Mouse (Mus musculus) ES-E14 (cell line): ENCODE data around the gene Col1a1. TPM values are rescaled to one million over a fixed set of nuclear protein-coding genes. Genes with fewer than 3 reads are reported as not detected.

Experiments used
- DNase-seq: peaks from one replicate; pipeline ENCODE4 v3.0.0-alpha.2; 2013; ENCODE audit warnings: low read depth, low spot score
- H3K27ac ChIP-seq: 2 replicates; pipeline ENCODE4 v1.5.1; 2012; ENCODE audit warnings: low read depth, mild to moderate bottlenecking, low read length, moderate library complexity, mixed read lengths; ENCODE audit not compliant: poor library complexity, insufficient read depth, severe bottlenecking
- H3K36me3 ChIP-seq: 2 replicates; pipeline ENCODE4 v1.6.1; 2012; ENCODE audit warnings: mild to moderate bottlenecking, low read length, moderate library complexity, mixed read lengths; ENCODE audit not compliant: control insufficient read depth, poor library complexity, insufficient read depth, severe bottlenecking
- H3K4me1 ChIP-seq, 2 experiments: fragments of 150-350 bp in 1 of 2; sonication (generic) in 1 of 2; 2 replicates each; pipeline ENCODE4 v1.6.1; 2012; ENCODE audit warnings: low read length in 2 of 2, mild to moderate bottlenecking in 1 of 2, mixed read lengths in 1 of 2; ENCODE audit not compliant: control insufficient read depth in 2 of 2, insufficient read depth in 2 of 2, poor library complexity in 1 of 2
- H3K4me3 ChIP-seq, 2 experiments: fragments of 150-350 bp in 1 of 2; sonication (generic) in 1 of 2; 2 replicates each; pipeline ENCODE4 v1.5.1; 2012; ENCODE audit warnings: low read length in 2 of 2, low read depth in 1 of 2, mild to moderate bottlenecking in 1 of 2, mixed read lengths in 1 of 2; ENCODE audit not compliant: insufficient read depth in 1 of 2, poor library complexity in 1 of 2, severe bottlenecking in 1 of 2
- H3K9ac ChIP-seq: 2 replicates; pipeline ENCODE4 v1.6.1; 2012; ENCODE audit warnings: low read depth, mild to moderate bottlenecking, low read length, mixed read lengths; ENCODE audit not compliant: poor library complexity, insufficient read depth, severe bottlenecking
- H3K9me3 ChIP-seq: fragments of 150-350 bp; sonication (generic); 2 replicates; pipeline ENCODE4 v1.6.1; 2012; ENCODE audit warnings: low read depth, mild to moderate bottlenecking, low read length; ENCODE audit not compliant: control insufficient read depth, insufficient read depth
- CHD2 ChIP-seq: IDR thresholded peaks from 2 replicates; pipeline ENCODE4 v1.6.1; 2014; ENCODE audit warnings: mild to moderate bottlenecking, low read depth, low read length, inconsistent platforms
- HCFC1 ChIP-seq: IDR thresholded peaks from 2 replicates; pipeline ENCODE4 v1.6.1; 2012; ENCODE audit warnings: low read length, inconsistent platforms, borderline replicate concordance; ENCODE audit not compliant: insufficient read depth
- MAFK ChIP-seq: IDR thresholded peaks from 2 replicates; pipeline ENCODE4 v1.6.1; 2014; ENCODE audit warnings: mild to moderate bottlenecking, low read depth, low read length, inconsistent platforms; ENCODE audit not compliant: insufficient read depth
- ZC3H11A ChIP-seq: IDR thresholded peaks from 2 replicates; pipeline ENCODE4 v1.6.1; 2012; ENCODE audit warnings: low read depth, mild to moderate bottlenecking, inconsistent platforms, low read length, borderline replicate concordance
- ZNF384 ChIP-seq: IDR thresholded peaks from 2 replicates; pipeline ENCODE4 v1.6.1; 2012; ENCODE audit warnings: low read depth, low read length, inconsistent platforms
- in situ Hi-C, 2 experiments: fragments of 600-800 bp; cut with MboI; formaldehyde crosslinking; loops; one replicate each; pipeline ENCODE4 v1.15.1; 2025; ENCODE audit warnings: low sequenced_read_pairs in 2 of 2, inconsistent platforms in 1 of 2; ENCODE audit not compliant: unreplicated experiment in 2 of 2
- total RNA-seq: library from RNA; depleted of rRNA; stranded (reverse); fragments of 300-350 nt; gene quantifications from 2 replicates; pipeline ENCODE4 v1.2.3, GENCODE M21; 2012

Col1a1 gene
- total RNA-seq, 1 experiment, result 125 TPM

GRCm38 (mm10) chr11:94915675-94916403 lies 20.2 kb upstream of the Col1a1 start:
- in situ Hi-C loops, result no loop called here
- DNase-seq, result no peak
- peaks cover 0 to 18% of the 10 kb centered on the region in 2 experiments; a peak in 1 of 4 replicates for H3K4me1 ChIP-seq
- TF ChIP-seq ZNF384 (no peak), HCFC1 (no peak), CHD2 (no peak), ZC3H11A (no peak), MAFK (no peak)
- H3K27ac ChIP-seq, result no peak overlapping the region
- no peak overlapping the region for H3K9ac ChIP-seq
- no peak overlapping the region; a peak in 1 of 4 replicates for H3K4me3 ChIP-seq
- no peaks in the 10 kb centered on the region for H3K36me3 ChIP-seq
- no peaks in the 10 kb centered on the region for H3K9me3 ChIP-seq

- Histone ChIP-seq H3K4me1 (peaks cover 0 to 18% of the 10 kb centered on the region in 2 experiments; a peak in 1 of 4 replicates), H3K4me3 (no peak overlapping the region), H3K9ac (no peak overlapping the region), H3K27ac (no peak overlapping the region), H3K36me3 (no peaks in the 10 kb centered on the region), H3K9me3 (no peaks in the 10 kb centered on the region)
- in situ Hi-C loops, result no loop called here
- TF ChIP-seq HCFC1, result no peak
- no peak for TF ChIP-seq CHD2
- TF ChIP-seq ZC3H11A, result no peak
- no peak for TF ChIP-seq MAFK
- TF ChIP-seq ZNF384, result no peak
- no peak for DNase-seq
These were observed 19.5 kb upstream of the Col1a1 start for GRCm38 (mm10) chr11:94916477-94916876.

- no peak for DNase-seq
- no peaks in the 10 kb centered on the region for H3K36me3 ChIP-seq
- in situ Hi-C loops, result no loop called here
- H3K9ac ChIP-seq, result no peak overlapping the region
- no peaks in the 10 kb centered on the region for H3K9me3 ChIP-seq
- TF ChIP-seq CHD2 (no peak), ZNF384 (no peak), ZC3H11A (no peak), MAFK (no peak), HCFC1 (no peak)
- H3K27ac ChIP-seq, result no peak overlapping the region
- H3K4me1 ChIP-seq, result peaks cover 0 to 12% of the 10 kb centered on the region in 2 experiments; a peak in 1 of 4 replicates
- no peak overlapping the region for H3K4me3 ChIP-seq
These were observed 18.3 kb upstream of the Col1a1 start for GRCm38 (mm10) chr11:94917717-94918116.

- H3K4me3 ChIP-seq, result no peak overlapping the region
- H3K36me3 ChIP-seq, result no peaks in the 10 kb centered on the region
- DNase-seq, result no peak
- H3K27ac ChIP-seq, result no peak overlapping the region
- H3K4me1 ChIP-seq, result peaks cover 0 to 7% of the 10 kb centered on the region in 2 experiments; a peak in 1 of 4 replicates
- in situ Hi-C loops, result no loop called here
- no peak for TF ChIP-seq ZC3H11A
- TF ChIP-seq MAFK, result no peak
- no peak for TF ChIP-seq ZNF384
- no peak for TF ChIP-seq HCFC1
- TF ChIP-seq CHD2, result no peak
- no peak overlapping the region for H3K9ac ChIP-seq
- no peaks in the 10 kb centered on the region for H3K9me3 ChIP-seq
These were observed 15.0 kb upstream of the Col1a1 start for GRCm38 (mm10) chr11:94920996-94921401.

GRCm38 (mm10) chr11:94924977-94925376 lies 11.0 kb upstream of the Col1a1 start:
- H3K4me1 ChIP-seq, result peaks cover 2 to 18% of the 10 kb centered on the region in 2 experiments; a peak in 2 of 4 replicates
- TF ChIP-seq ZC3H11A (no peak), HCFC1 (no peak), CHD2 (no peak), ZNF384 (no peak), MAFK (no peak)
- H3K27ac ChIP-seq, result no peak overlapping the region
- no peaks in the 10 kb centered on the region for H3K36me3 ChIP-seq
- DNase-seq, result no peak
- no peak overlapping the region for H3K4me3 ChIP-seq
- in situ Hi-C loops, result no loop called here
- H3K9ac ChIP-seq, result no peak overlapping the region
- no peaks in the 10 kb centered on the region for H3K9me3 ChIP-seq
